Mouse (Mus musculus) c-Kit-positive CD71-positive TER-119-negative erythroid progenitor cells, embryonic 14.5 days (primary cell): ENCODE measurements at regions not wholly inside any gene's neighbourhood (a gene's known extent, or its start where the extent isn't known, plus 50 kb on each side); places are given as distances from the start of the nearest gene placed in this dataset.

ENCODE experiments used
- DNase-seq: peaks from one replicate; pipeline ENCODE4 v3.0.0-alpha.2; 2013; ENCODE audit warnings: low read depth

DNA sequence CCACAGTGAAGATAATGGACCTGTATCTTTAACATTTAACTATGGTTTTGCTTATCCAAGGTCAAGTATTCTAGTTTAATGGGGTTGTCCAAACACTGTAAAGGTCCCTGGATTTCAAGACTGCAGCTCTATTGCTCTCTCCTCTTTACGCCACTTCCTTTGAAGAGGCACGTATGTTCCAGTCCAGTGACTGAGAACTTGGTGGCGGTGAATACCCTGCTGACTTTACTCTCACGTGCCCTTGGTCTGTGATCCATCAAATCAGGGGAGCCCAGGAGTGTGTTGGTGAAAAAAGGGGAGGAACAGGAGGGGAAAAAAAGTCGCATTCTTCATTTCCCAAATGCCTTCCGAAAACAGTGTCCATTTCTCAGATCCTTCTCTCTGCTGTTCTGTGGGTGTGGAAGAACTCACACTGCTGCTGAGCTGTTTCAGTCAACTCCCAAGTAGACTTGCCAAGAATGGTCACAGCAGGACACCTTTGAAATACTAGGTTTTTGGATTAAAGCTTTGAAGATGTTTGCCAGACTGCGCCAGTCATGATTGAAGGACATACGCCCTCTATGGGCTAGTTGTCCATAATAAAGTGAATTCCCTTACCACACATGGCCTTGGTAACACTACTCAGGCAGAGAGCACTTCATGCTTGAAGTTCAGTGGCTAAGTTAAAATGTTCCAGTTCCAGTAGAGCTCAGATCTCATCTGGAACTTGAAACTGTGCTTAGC is 136.1 kb upstream of the Cdkn2b start:
- DNase-seq: no peak

DNA sequence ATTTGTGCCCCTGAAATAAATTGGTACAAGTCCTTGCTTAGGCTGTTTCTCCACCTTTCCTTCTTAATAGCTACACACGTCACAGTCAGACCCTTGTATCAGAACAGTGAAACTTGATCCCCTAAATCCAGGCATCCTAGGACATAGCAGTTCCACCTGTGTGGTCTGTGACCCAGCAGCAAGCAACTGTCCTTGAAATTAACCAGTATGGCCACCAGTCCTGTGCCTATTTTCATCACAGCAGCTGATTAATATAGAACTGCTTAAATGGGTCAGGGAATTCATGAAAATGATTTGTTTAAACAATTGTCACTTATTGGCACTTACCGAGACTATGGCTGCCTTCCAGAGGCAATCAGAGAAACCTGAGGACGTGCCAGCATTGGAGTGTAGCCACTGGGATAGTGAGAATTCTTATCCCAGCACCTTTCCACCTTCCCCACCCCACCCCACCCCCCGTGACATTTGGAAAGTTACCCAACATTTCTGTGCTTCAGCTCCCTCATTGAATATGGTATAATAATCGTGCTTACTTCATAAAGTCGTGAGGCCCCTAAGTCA is 135.4 kb upstream of the Cdkn2b start:
- no peak for DNase-seq

- no peak for DNase-seq
Measured at GRCm38 (mm10) chr4:89445214-89446155, 134.6 kb upstream of the Cdkn2b start.

DNA sequence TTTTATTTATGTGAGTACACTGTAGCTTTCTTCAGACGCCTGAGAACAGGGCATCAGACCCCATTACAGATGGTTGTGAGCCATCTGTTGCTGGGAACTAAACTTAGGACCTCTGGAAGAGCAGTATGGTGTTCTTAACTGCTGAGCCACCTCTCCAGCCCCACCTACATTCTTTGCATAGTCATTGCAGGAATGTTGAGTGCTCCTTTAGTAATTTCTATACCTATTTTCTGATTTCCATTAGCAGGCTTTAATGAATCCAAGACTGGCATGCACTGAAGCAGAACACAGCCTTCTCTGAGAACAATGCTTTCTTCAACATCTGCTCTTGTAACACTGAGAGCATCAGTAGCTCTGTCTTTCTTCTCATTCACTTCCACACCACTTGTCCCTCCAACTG is 131.7 kb upstream of the Cdkn2b start:
- DNase-seq: no peak

DNA sequence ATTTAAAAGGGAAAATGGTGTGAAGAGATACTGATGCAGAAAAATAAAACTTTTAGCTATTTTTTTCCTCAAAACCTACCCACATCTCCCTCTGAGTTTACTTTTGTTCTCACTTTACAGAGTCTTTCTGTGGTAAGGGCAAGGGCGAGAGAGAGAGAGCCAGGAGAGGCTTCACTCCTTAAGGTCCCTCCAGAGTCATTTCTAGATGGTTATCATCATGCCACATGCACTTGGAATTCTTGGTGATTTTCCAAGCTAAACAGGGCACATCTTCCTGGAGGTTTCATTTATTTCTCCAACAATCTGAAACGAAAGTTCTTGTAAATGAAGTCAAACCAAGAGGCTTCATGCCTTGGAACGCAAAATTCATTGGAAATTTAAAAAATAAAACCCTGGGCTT is 130.0 kb upstream of the Cdkn2b start:
- no peak for DNase-seq

DNA sequence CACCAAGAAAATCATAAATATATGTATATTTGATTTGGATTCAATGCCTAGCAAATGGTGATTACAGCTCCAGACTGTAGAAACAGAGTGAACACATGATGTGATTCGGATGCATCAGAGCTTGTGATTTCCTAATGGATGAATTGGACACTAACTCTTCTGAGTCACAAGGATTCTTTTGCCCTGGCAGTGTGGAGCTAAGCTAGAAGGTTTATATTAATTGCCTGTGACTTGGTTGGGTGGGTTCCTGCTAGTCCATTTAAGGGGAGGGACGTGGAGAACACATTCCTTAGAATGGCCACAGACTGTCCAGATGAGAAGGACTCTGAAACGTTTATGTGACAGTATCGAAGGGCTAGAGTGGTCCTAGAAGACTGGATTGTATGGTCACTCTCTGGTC is 129.5 kb upstream of the Cdkn2b start:
- no peak for DNase-seq

GRCm38 (mm10) chr4:89438665-89439064 is 127.8 kb upstream of the Cdkn2b start:
- DNase-seq: no peak

DNA sequence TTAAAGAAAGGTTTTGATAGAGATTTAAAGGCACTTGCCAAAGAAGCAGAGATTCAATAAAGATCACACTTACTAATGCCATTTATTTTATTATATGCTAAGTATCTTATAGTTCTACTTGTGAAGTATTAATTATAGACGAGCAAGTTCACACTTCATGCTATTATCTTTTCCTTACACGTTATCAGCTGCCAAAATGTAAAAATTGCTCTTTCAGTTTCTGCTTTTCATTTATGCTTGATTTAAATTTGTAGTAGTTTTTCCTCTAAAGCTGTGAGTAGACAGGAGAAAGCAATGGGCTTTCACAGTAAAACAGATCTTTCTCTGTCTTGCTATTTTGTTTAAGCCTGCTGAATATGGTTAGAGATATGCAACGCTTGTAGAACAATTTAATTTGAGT is 125.9 kb upstream of the Cdkn2b start:
- no peak for DNase-seq

DNA sequence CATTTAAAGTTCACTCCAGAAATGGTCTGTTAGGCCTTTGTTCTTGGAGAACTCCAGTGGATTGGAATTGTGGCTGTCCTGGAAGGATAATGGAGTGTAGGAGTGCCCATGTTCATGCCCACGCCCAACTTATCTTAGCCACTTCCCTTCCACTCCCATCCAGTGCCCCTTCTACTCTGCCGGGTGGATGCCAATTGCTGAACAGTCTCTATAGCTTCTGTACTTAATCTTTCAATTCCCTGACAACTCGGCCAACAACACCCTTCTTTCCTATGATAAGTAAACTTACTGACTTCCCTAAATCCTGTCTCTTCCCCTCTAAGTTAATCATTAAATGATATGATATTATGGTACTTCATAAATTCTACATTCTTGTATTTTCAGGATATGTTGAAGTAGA is 123.3 kb upstream of the Cdkn2b start:
- DNase-seq: no peak

- no peak for DNase-seq
Measured at GRCm38 (mm10) chr4:89433528-89433927, 122.7 kb upstream of the Cdkn2b start.

GRCm38 (mm10) chr4:89431520-89431919 is 120.7 kb upstream of the Cdkn2b start:
- no peak for DNase-seq

GRCm38 (mm10) chr4:89428465-89428864 is 117.6 kb upstream of the Cdkn2b start:
- DNase-seq: no peak

GRCm38 (mm10) chr4:89427345-89428293 is 116.8 kb upstream of the Cdkn2b start:
- no peak for DNase-seq

- DNase-seq: no peak
Measured at GRCm38 (mm10) chr4:89425916-89426315, 115.1 kb upstream of the Cdkn2b start.

DNA sequence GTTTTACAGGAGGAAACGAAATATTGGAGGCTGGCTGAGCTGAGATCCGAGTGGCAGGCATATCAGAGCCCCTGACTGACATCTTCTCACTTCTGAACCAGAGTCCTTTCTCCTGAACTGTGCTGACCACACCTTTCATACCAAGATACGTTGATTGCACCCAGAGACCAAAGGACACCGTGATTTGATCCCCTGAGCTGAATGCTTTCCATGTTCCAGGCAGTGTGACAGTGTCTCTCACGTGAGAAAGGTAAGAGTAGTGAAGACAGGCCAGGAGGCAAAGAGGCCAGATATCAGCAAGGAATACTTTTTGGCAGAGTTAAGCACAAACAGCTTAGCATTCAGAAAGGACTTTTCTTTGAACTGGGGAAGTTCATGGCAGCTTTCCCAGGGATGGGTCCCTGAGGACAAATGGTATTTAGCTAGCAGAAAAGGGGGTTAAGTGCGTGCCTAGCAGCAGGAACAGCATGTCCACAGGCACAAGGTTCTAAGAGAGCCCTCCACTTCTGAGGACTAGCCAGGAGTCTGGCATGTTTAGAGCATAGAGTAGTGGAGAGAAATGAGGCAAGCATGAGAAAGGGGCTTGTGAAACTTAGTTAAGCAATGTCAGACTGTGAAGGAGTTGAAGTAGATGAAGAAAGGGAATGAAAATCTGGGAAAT is 111.0 kb upstream of the Cdkn2b start:
- no peak for DNase-seq

DNA sequence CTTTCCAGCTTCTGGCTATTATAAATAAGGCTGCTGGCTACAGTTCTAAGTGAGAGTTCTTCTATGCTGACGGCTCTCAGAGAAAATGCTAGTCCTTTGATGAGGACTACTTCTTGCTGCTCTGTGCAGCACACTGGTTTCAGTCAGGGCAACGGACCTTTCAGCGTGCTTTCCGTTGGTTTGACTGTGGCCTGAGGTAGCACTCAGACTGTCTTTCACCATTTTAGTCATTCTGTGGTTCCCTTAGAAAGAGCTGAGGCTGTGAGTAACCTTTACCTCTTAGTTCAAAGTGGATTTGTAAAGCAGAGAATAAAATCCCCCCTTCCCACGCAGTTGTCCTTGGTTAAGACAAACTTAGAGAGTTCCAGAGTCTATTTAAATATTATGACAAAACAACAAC is 110.0 kb upstream of the Cdkn2b start:
- DNase-seq: no peak

DNA sequence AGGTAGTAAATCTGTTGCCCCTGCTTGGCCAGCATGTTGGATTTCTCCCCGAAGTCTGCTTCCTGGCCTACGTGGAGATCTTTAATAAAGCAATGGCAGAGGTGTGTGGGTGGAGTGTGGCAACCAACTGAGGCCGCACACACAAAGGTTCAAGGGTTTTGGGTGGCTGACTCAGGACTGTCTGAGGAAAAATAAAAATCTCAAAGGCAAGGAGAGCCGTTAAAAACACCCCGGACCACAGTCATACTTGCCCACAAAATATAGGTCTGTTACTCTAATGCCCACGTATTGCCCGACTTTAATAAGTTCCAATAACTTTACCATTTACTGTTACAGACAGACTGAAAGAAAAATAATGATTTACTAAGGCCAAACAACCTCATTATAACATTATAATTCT is 108.7 kb upstream of the Cdkn2b start:
- no peak for DNase-seq

GRCm38 (mm10) chr4:89405624-89406167 is 94.9 kb upstream of the Cdkn2b start:
- no peak for DNase-seq

- DNase-seq: no peak
Measured at GRCm38 (mm10) chr4:89403151-89403550, 92.3 kb upstream of the Cdkn2b start.

DNA sequence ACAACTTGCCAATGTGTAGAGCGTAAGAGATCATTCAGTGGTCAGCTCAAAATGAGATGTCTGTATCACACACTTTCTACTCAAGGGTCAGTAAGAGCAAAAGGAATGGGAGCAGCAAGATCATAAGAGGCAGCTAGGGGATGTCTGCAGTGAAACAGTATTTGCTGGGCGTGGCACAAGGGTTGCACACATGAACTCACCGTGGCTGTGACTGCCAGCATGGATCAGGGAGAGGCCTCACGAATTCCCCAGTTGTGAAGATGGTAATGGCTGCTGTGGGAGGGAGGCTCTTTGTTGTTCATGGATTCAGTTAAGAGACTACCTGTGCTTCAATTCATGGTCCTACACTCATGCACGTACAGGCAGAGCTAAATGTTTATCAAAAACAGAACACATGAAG is 91.5 kb upstream of the Cdkn2b start:
- no peak for DNase-seq

GRCm38 (mm10) chr4:89401696-89402095 is 90.9 kb upstream of the Cdkn2b start:
- no peak for DNase-seq
